Mouse (Mus musculus) midbrain, embryonic 16.5 days (tissue): ENCODE data around the gene Fbxo21. TPM values are rescaled to one million over a fixed set of nuclear protein-coding genes. Genes with fewer than 3 reads are reported as not detected.

Experiments
- ATAC-seq: fragments of 200-750 bp; cut with Nextera tagmentation; 2 replicates; pipeline ENCODE4 v1.8.0; 2017; ENCODE audit warnings: moderate TSS enrichment
- H3K27ac ChIP-seq: fragments of 300-500 bp; sonication (generic); 2 replicates; pipeline ENCODE4 v1.5.1; 2014; ENCODE audit warnings: mild to moderate bottlenecking, low read length, mixed read lengths
- H3K27me3 ChIP-seq: fragments of 300-500 bp; sonication (generic); 2 replicates; pipeline ENCODE4 v1.6.1; 2014; ENCODE audit warnings: low read depth, low read length, mixed read lengths; ENCODE audit not compliant: control insufficient read depth, insufficient read depth
- H3K36me3 ChIP-seq: fragments of 300-500 bp; sonication (generic); 2 replicates; pipeline ENCODE4 v1.6.1; 2014; ENCODE audit warnings: mild to moderate bottlenecking, low read length, moderate library complexity, mixed read lengths; ENCODE audit not compliant: control insufficient read depth, insufficient read depth
- H3K4me1 ChIP-seq: fragments of 300-500 bp; sonication (generic); 2 replicates; pipeline ENCODE4 v1.6.1; 2014; ENCODE audit warnings: mild to moderate bottlenecking, low read length, mixed read lengths; ENCODE audit not compliant: control insufficient read depth, insufficient read depth
- H3K4me2 ChIP-seq: fragments of 300-500 bp; sonication (generic); 2 replicates; pipeline ENCODE4 v1.6.1; 2014; ENCODE audit warnings: mild to moderate bottlenecking, low read length, mixed read lengths
- H3K4me3 ChIP-seq: fragments of 300-500 bp; sonication (generic); 2 replicates; pipeline ENCODE4 v1.5.1; 2014; ENCODE audit warnings: low read depth, mild to moderate bottlenecking, low read length, moderate library complexity, mixed read lengths
- H3K9ac ChIP-seq: fragments of 300-500 bp; sonication (generic); 2 replicates; pipeline ENCODE4 v1.6.1; 2014; ENCODE audit warnings: low read depth, low read length, mixed read lengths
- H3K9me3 ChIP-seq: fragments of 300-500 bp; sonication (generic); replicated peaks from 2 replicates; pipeline ENCODE4 v1.6.1; 2014; ENCODE audit warnings: mild to moderate bottlenecking, low read length, mixed read lengths; ENCODE audit not compliant: control insufficient read depth, poor library complexity, severe bottlenecking
- WGBS: fragments of 180-500 bp; shearing (Covaris S2); extraction: QIAGEN DNeasy Blood & Tissue Kit; methylation state at CpG from one replicate; pipeline ENCODE4 v1.1.7; 2014; 5-methylcytosine and 5-hydroxymethylcytosine counted together
- polyA plus RNA-seq: library from polyadenylated mRNA; unstranded; fragments of >200 nt; fragmentation: Nextera tagmentation; extraction: Ambion mirVana; gene quantifications from 2 replicates; pipeline ENCODE4 v1.2.1, GENCODE M21; 2015

The Fbxo21 gene
- polyA plus RNA-seq, 1 experiment from 2014 or later, result 173 TPM

- Histone ChIP-seq H3K27ac (no peak overlapping the region), H3K4me1 (no peaks in the 10 kb centered on the region), H3K36me3 (no peaks in the 10 kb centered on the region), H3K9me3 (no peaks in the 10 kb centered on the region), H3K9ac (no peak overlapping the region), H3K4me3 (no peak overlapping the region), H3K27me3 (no peaks in the 10 kb centered on the region), H3K4me2 (no peak overlapping the region)
- no peak for ATAC-seq
- WGBS, result 26% methylated on average over 4 of the region's 4 CpGs
Observed at GRCm38 (mm10) chr5:117946605-117947004, 29.9 kb upstream of the Fbxo21 start.

- no peaks in the 10 kb centered on the region for H3K27me3 ChIP-seq
- 67% methylated on average over 10 of the region's 10 CpGs for WGBS
- ATAC-seq, result no peak
- no peaks in the 10 kb centered on the region for H3K4me1 ChIP-seq
- H3K4me3 ChIP-seq, result no peak overlapping the region
- H3K9me3 ChIP-seq, result no peaks in the 10 kb centered on the region
- no peak overlapping the region for H3K9ac ChIP-seq
- no peak overlapping the region for H3K4me2 ChIP-seq
- H3K36me3 ChIP-seq, result no peaks in the 10 kb centered on the region
- no peak overlapping the region for H3K27ac ChIP-seq
Observed at GRCm38 (mm10) chr5:117949393-117949792, 27.1 kb upstream of the Fbxo21 start.

GRCm38 (mm10) chr5:117953893-117954292, 22.6 kb upstream of the Fbxo21 start:
- no peak overlapping the region for H3K27ac ChIP-seq
- H3K4me1 ChIP-seq, result no peaks in the 10 kb centered on the region
- 89% methylated on average over 12 of the region's 12 CpGs for WGBS
- no peaks in the 10 kb centered on the region for H3K36me3 ChIP-seq
- H3K9me3 ChIP-seq, result no peaks in the 10 kb centered on the region
- no peaks in the 10 kb centered on the region for H3K27me3 ChIP-seq
- no peak overlapping the region for H3K4me2 ChIP-seq
- ATAC-seq, result no peak
- H3K4me3 ChIP-seq, result no peak overlapping the region
- H3K9ac ChIP-seq, result no peak overlapping the region

DNA sequence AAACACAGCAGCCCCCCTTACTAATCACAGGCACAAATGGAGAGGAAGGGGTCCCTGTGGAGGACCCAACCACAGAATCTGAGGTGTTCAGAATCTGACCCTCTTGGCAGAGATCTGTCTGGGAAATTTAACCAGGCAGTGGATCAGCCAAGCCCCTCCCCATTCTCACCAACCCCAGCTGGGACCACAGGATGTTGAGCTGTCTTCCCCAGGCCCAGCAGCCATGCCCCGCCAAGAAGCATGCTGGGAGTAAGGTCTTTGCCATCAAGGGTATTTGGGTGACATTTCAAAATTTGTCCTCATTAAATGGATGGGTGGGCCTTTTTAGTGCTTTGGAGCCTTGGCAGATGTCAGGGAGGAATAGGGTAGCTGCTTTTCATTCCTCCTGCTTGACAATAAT, 22.1 kb upstream of the Fbxo21 start:
- 81% methylated on average over 1 of the region's 1 CpGs for WGBS

DNA sequence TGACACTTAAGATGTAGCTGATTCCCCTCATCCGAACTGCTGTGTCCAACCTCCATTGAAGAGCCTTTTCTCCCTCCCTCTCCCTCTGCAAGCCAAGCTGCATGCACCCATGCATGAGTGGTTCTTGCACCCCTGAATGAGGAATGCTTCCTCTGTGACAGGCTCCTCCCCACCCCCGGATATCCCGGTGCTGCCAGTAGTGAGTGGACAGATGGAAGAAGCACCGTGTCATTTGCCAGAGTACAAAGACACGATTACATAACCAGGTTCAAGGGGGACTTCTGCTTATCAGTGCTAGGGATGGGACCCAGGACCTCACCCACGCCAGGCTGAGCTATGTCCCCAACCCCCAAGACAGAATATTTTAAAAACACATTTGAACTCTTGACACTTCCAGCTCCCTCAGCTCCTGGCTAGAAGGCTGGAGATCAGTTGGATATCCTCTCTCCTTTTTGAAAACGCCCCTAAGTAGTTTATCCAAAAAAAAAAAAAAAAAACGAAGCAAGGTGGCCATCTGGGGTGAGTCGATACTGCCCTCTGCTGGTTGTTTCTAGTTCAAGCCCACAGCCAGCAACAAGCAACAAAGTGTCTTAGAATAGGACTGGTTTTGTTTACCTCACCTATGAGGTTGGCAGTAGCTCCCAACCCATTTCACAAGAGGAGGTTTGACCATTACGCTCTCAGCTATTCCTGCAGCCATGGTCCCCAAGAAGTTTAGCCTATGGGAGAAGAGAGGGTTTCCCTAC, 20.7 kb upstream of the Fbxo21 start:
- no peak overlapping the region for H3K27ac ChIP-seq
- WGBS, result 36% methylated on average over 10 of the region's 10 CpGs
- H3K4me1 ChIP-seq, result no peaks in the 10 kb centered on the region
- no peaks in the 10 kb centered on the region for H3K36me3 ChIP-seq
- no peaks in the 10 kb centered on the region for H3K27me3 ChIP-seq
- no peak overlapping the region for H3K4me2 ChIP-seq
- H3K9ac ChIP-seq, result no peak overlapping the region
- ATAC-seq, result no peak
- no peaks in the 10 kb centered on the region for H3K9me3 ChIP-seq
- H3K4me3 ChIP-seq, result no peak overlapping the region

More for the DNA sequence above, 22.1 kb upstream of the Fbxo21 start:
- H3K27ac ChIP-seq, result no peak overlapping the region
- H3K9me3 ChIP-seq, result no peaks in the 10 kb centered on the region
- H3K4me1 ChIP-seq, result no peaks in the 10 kb centered on the region
- H3K4me3 ChIP-seq, result no peak overlapping the region
- no peak for ATAC-seq
- H3K36me3 ChIP-seq, result no peaks in the 10 kb centered on the region
- H3K9ac ChIP-seq, result no peak overlapping the region
- H3K27me3 ChIP-seq, result no peaks in the 10 kb centered on the region
- H3K4me2 ChIP-seq, result no peak overlapping the region

DNA sequence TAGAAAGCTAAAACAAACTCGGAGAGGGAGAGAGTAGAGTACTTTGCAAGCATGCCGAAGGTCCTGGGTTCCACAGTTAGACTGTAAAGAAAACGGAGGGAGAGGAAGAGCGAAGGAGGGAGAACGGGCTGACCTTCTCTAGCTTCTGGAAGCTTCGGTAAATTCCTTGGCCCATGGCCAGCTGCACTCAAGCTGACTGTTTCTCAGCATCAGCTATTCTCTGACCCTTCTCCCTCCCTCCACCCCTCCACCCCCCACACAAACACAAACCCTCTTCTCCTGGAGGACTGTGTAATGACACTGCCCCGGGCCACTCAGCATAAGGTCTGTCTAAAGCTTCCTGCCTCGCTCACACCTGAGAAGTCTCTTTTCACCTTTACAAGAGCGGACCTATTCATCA, 11.8 kb upstream of the Fbxo21 start:
- Histone ChIP-seq H3K27ac (no peak overlapping the region), H3K36me3 (no peaks in the 10 kb centered on the region), H3K4me3 (no peak overlapping the region), H3K9me3 (no peaks in the 10 kb centered on the region), H3K9ac (no peak overlapping the region), H3K4me1 (no peaks in the 10 kb centered on the region), H3K4me2 (no peak overlapping the region), H3K27me3 (no peaks in the 10 kb centered on the region)
- no peak for ATAC-seq
- 53% methylated on average over 9 of the region's 9 CpGs for WGBS

DNA sequence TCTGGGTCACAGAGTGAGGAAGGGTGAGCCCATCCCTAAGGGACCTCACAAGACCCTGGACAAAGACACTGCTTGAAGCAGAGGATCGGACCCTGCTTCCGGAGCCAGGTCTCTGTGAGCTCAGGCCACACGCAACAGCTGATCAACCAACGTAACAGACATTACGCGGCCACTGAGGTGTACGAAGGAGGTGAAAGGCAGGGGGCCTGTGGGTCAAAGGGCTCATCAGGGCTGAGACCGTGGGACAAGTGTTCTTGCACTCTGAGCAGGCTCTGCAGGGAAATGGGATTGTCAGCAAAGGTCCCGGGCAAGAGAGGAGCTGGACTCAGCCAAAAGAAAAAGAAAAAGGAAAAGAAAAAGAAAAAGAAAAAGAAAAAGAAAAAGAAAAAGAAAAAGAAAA, 9.6 kb upstream of the Fbxo21 start:
- H3K4me2 ChIP-seq, result no peak overlapping the region
- ATAC-seq, result no peak

DNA sequence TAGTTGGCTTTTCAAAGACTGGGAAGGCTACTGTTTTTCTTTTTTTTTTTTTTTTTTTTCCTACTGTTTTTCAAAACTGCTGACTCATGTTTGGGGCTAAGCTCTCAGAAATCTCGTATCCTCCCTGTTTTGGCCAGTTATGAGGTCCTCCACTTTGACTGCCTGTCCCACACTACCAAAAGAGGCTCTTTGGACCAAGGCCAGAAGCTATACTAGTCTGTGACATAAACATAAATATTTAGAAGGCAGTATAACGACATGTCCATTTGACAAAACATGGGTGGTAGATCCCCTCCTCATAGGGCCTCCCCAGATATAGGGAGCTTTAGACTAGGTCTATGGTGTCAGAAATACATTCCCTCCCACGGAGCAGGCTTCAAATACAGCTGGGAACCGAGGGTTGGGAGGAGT, 8.9 kb upstream of the Fbxo21 start:
- Histone ChIP-seq H3K9me3 (no peaks in the 10 kb centered on the region), H3K4me2 (no peak overlapping the region), H3K36me3 (no peaks in the 10 kb centered on the region), H3K4me3 (no peak overlapping the region), H3K27ac (no peak overlapping the region), H3K9ac (no peak overlapping the region), H3K27me3 (no peaks in the 10 kb centered on the region), H3K4me1 (no peaks in the 10 kb centered on the region)
- ATAC-seq, result no peak
- WGBS, result 71% methylated on average over 4 of the region's 4 CpGs

More for the DNA sequence above, 9.6 kb upstream of the Fbxo21 start:
- no peak overlapping the region for H3K9ac ChIP-seq
- no peaks in the 10 kb centered on the region for H3K27me3 ChIP-seq
- no peaks in the 10 kb centered on the region for H3K36me3 ChIP-seq
- WGBS, result 69% methylated on average over 9 of the region's 9 CpGs
- no peak overlapping the region for H3K4me3 ChIP-seq
- no peak overlapping the region for H3K27ac ChIP-seq
- H3K9me3 ChIP-seq, result no peaks in the 10 kb centered on the region
- no peaks in the 10 kb centered on the region for H3K4me1 ChIP-seq

GRCm38 (mm10) chr5:117969681-117970427, 6.7 kb upstream of the Fbxo21 start:
- Histone ChIP-seq H3K4me1 (no peaks in the 10 kb centered on the region), H3K27ac (no peak overlapping the region), H3K9me3 (no peaks in the 10 kb centered on the region), H3K9ac (no peak overlapping the region), H3K27me3 (no peaks in the 10 kb centered on the region), H3K36me3 (no peaks in the 10 kb centered on the region), H3K4me2 (no peak overlapping the region), H3K4me3 (no peak overlapping the region)
- WGBS, result 89% methylated on average over 10 of the region's 10 CpGs
- ATAC-seq, result no peak
